Mouse (Mus musculus): Measurements from ENCODE around the gene Lrrc26. TPM values are rescaled to one million over a fixed set of nuclear protein-coding genes. Genes with fewer than 3 reads are reported as not detected.
A peak's percentile ranks its signal among the peaks of the same experiment; 100 is the strongest.

Gene Lrrc26
- polyA plus RNA-seq, 1 experiment: 138 TPM

GRCm38 (mm10) chr2:25298046-25298445 lies 8.3 kb downstream of the Lrrc26 start:
- Histone ChIP-seq H3K27me3 (ENCODE audit: control insufficient read depth, insufficient read depth, low read length) (no peaks in the 10 kb centered on the region; the same call in 1 of the 2 replicates), H3K4me3 (ENCODE audit: low read depth, low read length) (no peak overlapping the region), H3K36me3 (ENCODE audit: control insufficient read depth, insufficient read depth, low read length) (no peaks in the 10 kb centered on the region), H3K4me1 (ENCODE audit: control insufficient read depth, insufficient read depth, insufficient read length, low read length) (no peaks in the 10 kb centered on the region), H3K27ac (ENCODE audit: insufficient read depth, low read depth, low read length) (no peak overlapping the region)
- TF ChIP-seq CTCF (IDR thresholded peaks at IDR 0.05; ENCODE audit: extremely low read depth, insufficient read length, insufficient replicate concordance, low read depth, low read length): no peak
- no peak for TF ChIP-seq POLR2A (IDR thresholded peaks at IDR 0.05; ENCODE audit: low read depth, low read length)
- 59% methylated on average over 10 of the region's 10 CpGs for WGBS

GRCm38 (mm10) chr2:25303452-25303851 lies 13.7 kb downstream of the Lrrc26 start:
- TF ChIP-seq CTCF (IDR thresholded peaks at IDR 0.05; ENCODE audit: extremely low read depth, insufficient read length, insufficient replicate concordance, low read depth, low read length) (no peak), POLR2A (IDR thresholded peaks at IDR 0.05; ENCODE audit: low read depth, low read length) (no peak)
- Histone ChIP-seq H3K4me1 (ENCODE audit: control insufficient read depth, insufficient read depth, insufficient read length, low read length) (0 out of 2 replicates have a peak, but pooled peaks cover 3% of the 10 kb centered on the region), H3K27me3 (ENCODE audit: control insufficient read depth, insufficient read depth, low read length) (peaks cover 8% of the 10 kb centered on the region; the same call in 1 of the 2 replicates), H3K4me3 (ENCODE audit: low read depth, low read length) (no peak overlapping the region), H3K27ac (ENCODE audit: insufficient read depth, low read depth, low read length) (no peak overlapping the region), H3K36me3 (ENCODE audit: control insufficient read depth, insufficient read depth, low read length) (no peaks in the 10 kb centered on the region)
- WGBS: 54% methylated on average over 3 of the region's 3 CpGs

GRCm38 (mm10) chr2:25303931-25304656 lies 14.4 kb downstream of the Lrrc26 start:
- Histone ChIP-seq H3K4me1 (ENCODE audit: control insufficient read depth, insufficient read depth, insufficient read length, low read length) (0 out of 2 replicates have a peak, but pooled peaks cover 3% of the 10 kb centered on the region), H3K4me3 (ENCODE audit: low read depth, low read length) (no peak overlapping the region), H3K27me3 (ENCODE audit: control insufficient read depth, insufficient read depth, low read length) (peaks cover 8% of the 10 kb centered on the region; the same call in 1 of the 2 replicates), H3K36me3 (ENCODE audit: control insufficient read depth, insufficient read depth, low read length) (no peaks in the 10 kb centered on the region), H3K27ac (ENCODE audit: insufficient read depth, low read depth, low read length) (no peak overlapping the region)
- TF ChIP-seq POLR2A (IDR thresholded peaks at IDR 0.05; ENCODE audit: low read depth, low read length): no peak
- TF ChIP-seq CTCF (IDR thresholded peaks at IDR 0.05; ENCODE audit: extremely low read depth, insufficient read length, insufficient replicate concordance, low read depth, low read length): no peak
- 66% methylated on average over 7 of the region's 7 CpGs for WGBS

- peaks cover 9% of the 10 kb centered on the region; the same call in 1 of the 2 replicates for H3K27me3 ChIP-seq (ENCODE audit: control insufficient read depth, insufficient read depth, low read length)
- H3K4me3 ChIP-seq (ENCODE audit: low read depth, low read length): peak overlapping the region; percentile 44
- no peaks in the 10 kb centered on the region for H3K36me3 ChIP-seq (ENCODE audit: control insufficient read depth, insufficient read depth, low read length)
- TF ChIP-seq CTCF (IDR thresholded peaks at IDR 0.05; ENCODE audit: extremely low read depth, insufficient read length, insufficient replicate concordance, low read depth, low read length) (no peak), POLR2A (IDR thresholded peaks at IDR 0.05; ENCODE audit: low read depth, low read length) (no peak)
- WGBS: 2% methylated on average over 44 of the region's 45 CpGs
- 0 out of 2 replicates have a peak, but pooled peaks cover 3% of the 10 kb centered on the region for H3K4me1 ChIP-seq (ENCODE audit: control insufficient read depth, insufficient read depth, insufficient read length, low read length)
- H3K27ac ChIP-seq (ENCODE audit: insufficient read depth, low read depth, low read length): no peak overlapping the region
Measured at GRCm38 (mm10) chr2:25304657-25305541, 15.2 kb downstream of the Lrrc26 start.

- Histone ChIP-seq H3K4me1 (ENCODE audit: control insufficient read depth, insufficient read depth, insufficient read length, low read length) (0 out of 2 replicates have a peak, but pooled peaks cover 3% of the 10 kb centered on the region), H3K27me3 (ENCODE audit: control insufficient read depth, insufficient read depth, low read length) (peaks cover 11% of the 10 kb centered on the region; the same call in 1 of the 2 replicates), H3K36me3 (ENCODE audit: control insufficient read depth, insufficient read depth, low read length) (no peaks in the 10 kb centered on the region), H3K4me3 (ENCODE audit: low read depth, low read length) (no peak overlapping the region), H3K27ac (ENCODE audit: insufficient read depth, low read depth, low read length) (no peak overlapping the region)
- no peak for TF ChIP-seq POLR2A (IDR thresholded peaks at IDR 0.05; ENCODE audit: low read depth, low read length)
- 51% methylated on average over 14 of the region's 14 CpGs for WGBS
Measured at GRCm38 (mm10) chr2:25305587-25306359, 16.1 kb downstream of the Lrrc26 start.

GRCm38 (mm10) chr2:25310180-25310579 lies 20.5 kb downstream of the Lrrc26 start:
- Histone ChIP-seq H3K27me3 (ENCODE audit: control insufficient read depth, insufficient read depth, low read length) (peaks cover 16% of the 10 kb centered on the region), H3K4me3 (ENCODE audit: low read depth, low read length) (no peak overlapping the region), H3K27ac (ENCODE audit: insufficient read depth, low read depth, low read length) (no peak overlapping the region), H3K36me3 (ENCODE audit: control insufficient read depth, insufficient read depth, low read length) (no peaks in the 10 kb centered on the region), H3K4me1 (ENCODE audit: control insufficient read depth, insufficient read depth, insufficient read length, low read length) (peaks cover 2% of the 10 kb centered on the region; the same call in 1 of the 2 replicates)
- 58% methylated on average over 10 of the region's 10 CpGs for WGBS
- TF ChIP-seq CTCF (IDR thresholded peaks at IDR 0.05; ENCODE audit: extremely low read depth, insufficient read length, insufficient replicate concordance, low read depth, low read length) (no peak), POLR2A (IDR thresholded peaks at IDR 0.05; ENCODE audit: low read depth, low read length) (no peak)
